Mouse (Mus musculus): ENCODE results near the gene Afm.

Afm gene

DNA sequence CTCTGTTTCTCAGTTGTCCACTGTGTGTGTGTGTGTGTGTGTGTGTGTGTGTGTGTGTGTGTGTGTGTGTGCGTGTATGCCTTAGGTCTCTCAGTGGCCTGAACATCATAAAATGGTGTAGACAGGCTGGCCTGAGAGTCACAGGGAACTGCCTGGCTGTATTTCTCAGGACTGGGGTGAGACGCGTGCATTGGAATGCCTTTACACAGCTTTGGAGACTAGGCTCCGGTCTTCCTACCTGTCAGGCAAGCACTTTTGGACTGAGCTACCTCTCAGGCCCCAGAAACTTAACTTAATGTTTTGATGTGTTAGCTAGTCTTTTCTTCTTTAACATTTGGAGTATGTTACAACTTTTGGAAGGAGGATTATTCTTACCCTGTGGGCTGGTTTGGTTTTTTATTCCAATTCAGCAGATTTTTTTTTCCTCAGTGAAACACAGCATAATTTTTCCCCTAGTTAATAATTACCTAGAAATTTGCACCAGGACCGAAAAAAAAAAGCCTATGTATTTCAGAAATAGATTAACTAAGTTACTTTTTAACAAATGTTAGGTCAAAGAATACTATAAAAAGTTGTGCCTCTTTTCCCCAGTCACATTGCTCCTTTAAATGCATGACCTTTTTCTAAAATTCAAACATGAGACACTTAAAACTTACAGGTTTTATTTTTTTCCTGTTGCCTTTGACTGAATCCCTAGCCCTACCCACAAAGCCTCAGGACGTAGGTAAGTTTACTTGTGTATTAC, at the start of gene Afm:
Gene Afm (plus strand): TSS at position 577 of the 745 bp plus-strand sequence.
- no peak for DNase-seq

GRCm38 (mm10) chr5:90470836-90471235, 47.9 kb upstream of the Afm start:
- DNase-seq = no peak

DNA sequence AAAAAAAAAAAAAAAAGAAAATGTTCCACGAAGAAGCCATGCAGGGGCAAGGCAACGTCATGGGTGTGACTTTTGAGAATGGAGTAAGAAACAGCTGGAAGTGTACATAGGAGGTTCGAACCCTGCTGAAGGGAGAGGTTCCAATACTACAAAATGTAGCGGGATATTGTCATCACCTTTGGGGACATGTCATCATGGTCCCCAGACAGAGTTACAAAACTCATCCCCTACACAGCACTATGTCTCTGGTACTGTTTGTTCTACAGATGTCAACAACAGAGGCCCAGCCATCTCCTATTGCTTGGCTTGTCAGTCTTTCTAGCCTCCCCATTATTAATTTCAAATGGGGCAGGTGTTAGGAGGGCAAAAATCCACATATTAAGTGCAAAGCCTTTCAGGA, 44.8 kb upstream of the Afm start:
- no peak for DNase-seq

- DNase-seq = no peak
Measured at GRCm38 (mm10) chr5:90474369-90474768, 44.4 kb upstream of the Afm start.

- no peak for DNase-seq
Measured at GRCm38 (mm10) chr5:90476741-90477140, 42.0 kb upstream of the Afm start.

- no peak for DNase-seq
Measured at GRCm38 (mm10) chr5:90477308-90478140, 41.2 kb upstream of the Afm start.

- no peak for DNase-seq
Measured at GRCm38 (mm10) chr5:90478886-90479285, 39.8 kb upstream of the Afm start.

DNA sequence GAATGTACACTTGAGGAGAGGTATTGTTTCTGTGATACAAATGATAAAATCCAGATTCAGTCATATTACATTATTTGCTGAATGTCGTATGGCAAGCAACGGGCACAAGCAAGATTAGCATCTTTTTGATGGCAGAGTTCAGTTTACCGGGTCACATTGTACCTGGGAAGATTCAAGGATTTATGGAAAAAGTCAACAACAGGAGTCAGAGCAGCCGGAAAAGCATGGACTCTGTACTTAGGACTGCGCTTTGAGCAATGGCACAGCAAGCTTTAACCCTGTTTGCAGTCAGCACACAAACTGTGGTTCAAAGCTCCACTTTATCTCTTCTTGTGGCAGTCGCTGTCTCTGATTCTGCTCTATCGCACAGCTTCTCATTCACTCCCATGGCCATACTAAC, 33.1 kb upstream of the Afm start:
- no peak for DNase-seq

DNA sequence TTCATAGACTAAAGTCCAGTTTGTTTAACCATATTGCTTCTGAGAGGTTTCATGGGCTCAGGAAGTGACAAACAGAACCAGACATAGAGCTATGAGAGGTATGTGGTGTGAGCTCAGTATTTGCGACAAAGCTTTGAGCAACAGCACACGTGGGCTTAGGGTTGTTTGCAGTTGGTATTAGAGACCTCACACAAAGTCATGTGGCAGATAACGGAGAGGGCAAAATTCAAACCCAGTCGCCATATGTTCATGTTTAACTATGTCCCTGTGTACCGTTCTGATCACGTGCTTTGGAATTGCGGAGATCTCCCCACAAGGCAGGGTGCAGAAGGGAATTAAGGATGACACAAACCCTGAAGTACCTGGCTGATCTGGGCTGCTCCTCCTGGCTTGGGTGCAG, 30.4 kb upstream of the Afm start:
- DNase-seq = no peak

GRCm38 (mm10) chr5:90490518-90490917, 28.2 kb upstream of the Afm start, which contains the start of gene Afp:
TSS of gene Afp (plus strand) at chr5:90490737.
- no peak for DNase-seq

- peak; percentile 62 for DNase-seq
Measured at GRCm38 (mm10) chr5:90492440-90492839, 26.3 kb upstream of the Afm start.

DNA sequence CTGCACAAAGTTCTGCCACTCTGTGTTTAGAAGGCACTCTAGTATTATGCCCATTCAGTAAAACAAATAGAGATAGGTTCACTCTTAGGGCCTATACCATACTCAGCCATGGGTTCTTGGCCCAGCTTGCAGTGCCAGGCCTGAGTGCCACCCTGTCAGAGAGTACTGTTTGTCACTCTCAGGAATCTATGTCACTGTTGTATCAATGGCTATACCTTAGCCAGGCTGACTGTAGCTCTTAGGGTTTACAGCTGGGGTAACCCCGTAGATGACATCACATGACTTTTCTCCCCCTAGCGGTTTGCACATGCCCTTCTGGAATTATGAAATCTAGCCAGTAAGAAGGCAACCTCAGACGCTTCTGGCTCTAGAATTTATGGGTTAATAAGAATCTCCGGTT, 24.4 kb upstream of the Afm start:
- no peak for DNase-seq

GRCm38 (mm10) chr5:90499509-90499908, 19.2 kb upstream of the Afm start:
- DNase-seq = no peak

GRCm38 (mm10) chr5:90500714-90501113, 18.0 kb upstream of the Afm start:
- DNase-seq = peak; percentile 86

DNA sequence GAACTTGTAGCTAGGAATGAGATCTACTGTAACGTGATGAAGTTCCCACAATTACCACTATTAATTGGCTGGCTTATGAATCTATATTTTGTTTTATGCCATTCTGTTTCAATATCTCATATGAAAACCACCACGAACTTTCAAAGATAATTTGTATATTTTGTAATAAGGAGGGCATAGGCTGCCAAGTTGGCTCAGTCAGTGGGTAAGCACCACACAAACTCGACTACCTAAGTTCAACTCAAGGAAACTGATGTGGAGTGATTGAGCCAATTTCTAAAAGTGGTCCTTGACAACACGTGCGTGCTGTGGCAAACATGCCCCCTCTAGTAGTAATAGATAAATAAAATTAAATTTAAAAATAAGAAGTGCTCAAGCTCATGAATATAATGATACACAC, 17.0 kb upstream of the Afm start:
- no peak for DNase-seq

GRCm38 (mm10) chr5:90504742-90505141, 14.0 kb upstream of the Afm start:
- no peak for DNase-seq

GRCm38 (mm10) chr5:90506507-90506906, 12.2 kb upstream of the Afm start:
- DNase-seq = no peak

- no peak for DNase-seq
Measured at GRCm38 (mm10) chr5:90507411-90507949, 11.3 kb upstream of the Afm start.

DNA sequence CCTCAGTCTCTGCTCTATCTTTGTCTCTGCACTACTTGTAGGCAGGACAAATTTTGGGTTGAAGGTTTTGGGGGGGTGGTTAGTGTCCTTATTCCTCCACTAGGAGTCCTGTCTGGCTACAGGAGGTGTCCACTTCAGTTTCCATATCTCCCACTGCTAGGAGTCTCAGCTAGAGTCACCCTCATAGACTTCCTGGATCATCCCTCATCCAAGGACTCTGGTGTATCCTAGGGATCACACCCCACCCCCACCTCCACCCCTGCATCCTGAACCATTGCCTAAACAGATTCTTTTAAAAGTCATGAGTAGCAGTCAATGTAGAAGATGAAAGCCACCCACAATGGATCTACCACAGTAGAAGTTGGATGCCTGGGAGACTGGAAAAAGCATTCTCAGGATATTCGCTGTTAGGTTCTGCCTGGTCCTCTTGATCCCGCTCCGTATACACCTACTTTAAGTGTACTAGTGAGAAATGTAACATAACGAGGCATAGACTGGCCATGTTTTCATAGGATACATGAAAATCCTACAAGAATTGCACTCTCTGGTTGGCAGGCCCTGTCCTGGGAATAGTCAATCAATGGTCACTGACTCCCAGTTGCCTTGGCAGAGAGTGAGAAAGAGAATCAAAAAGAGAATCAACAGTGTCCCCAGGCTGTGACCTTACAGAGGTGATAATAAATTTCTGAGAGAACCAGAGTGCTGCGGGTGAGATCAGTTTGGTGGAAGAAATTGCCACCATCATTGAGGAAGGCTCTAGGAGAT, 8.7 kb upstream of the Afm start:
- DNase-seq = no peak

DNA sequence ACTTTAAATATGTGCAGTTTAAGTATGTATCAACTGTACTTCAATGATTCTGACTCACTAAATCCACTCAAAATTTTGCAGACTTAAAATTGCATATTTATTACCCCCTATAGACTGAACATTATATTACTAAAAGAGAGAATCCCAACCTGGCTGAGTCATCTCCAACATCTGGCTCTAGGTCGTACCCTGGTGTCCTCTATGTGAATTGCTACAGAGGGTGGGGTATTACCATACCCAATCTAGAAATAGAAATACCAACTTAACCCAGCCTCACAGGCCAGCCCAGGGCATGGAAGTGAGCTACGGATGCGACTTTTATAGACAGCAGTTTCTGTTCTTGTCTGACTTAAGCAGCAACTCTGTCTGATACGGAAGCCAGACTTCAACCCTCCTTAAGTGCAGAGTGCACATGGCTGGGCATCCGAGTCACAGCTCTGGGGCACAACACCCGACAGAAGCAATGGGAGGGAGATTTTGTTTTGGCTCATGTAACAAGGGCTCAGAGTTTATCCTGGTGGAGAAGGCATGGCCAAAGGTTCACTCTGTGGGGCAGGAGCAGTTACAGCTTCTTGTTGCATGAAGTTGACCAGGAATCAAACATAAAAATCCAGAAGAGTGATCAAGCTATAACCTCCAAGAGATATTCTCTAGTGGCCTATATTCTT, 6.3 kb upstream of the Afm start:
- no peak for DNase-seq

GRCm38 (mm10) chr5:90515561-90515960, 3.2 kb upstream of the Afm start:
- no peak for DNase-seq

DNA sequence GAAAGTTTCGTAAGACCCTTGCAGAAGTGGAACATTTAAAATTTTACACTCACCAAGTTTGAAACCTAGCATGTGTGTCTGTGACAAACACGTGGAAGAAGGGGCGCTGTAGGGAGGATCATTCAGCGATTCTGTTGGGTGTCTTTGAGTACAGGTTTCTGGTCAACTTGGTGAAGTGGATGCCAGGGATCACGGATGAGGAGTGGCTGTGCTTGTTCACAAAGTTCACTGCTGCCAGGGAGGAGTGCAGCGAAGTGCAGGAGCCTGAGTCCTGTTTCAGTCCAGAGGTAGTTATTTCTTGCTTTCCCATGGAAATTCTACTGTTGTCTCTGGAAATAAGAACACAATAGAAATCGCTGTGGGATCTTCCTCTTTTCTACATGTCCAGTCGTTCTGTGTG, 32.5 kb downstream of the Afm start:
- DNase-seq = no peak

DNA sequence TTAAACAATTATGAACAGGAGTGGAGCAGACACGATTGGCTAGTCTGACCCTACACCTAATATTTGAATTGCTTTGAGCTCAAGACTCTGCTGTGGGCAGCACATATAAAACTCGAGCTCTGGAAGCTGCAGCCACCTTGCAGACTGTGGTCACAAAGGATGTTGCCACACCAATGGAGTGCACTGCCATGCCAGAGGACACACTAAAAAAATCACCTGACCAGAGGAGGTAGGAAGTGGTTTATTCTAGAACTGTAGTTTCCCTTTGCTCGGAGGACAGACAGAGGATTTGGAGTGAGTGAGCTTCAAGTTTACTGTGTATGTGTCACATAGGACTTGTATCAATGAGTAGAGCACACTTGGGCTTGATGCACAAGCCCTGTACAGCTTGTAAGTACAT, 37.3 kb downstream of the Afm start:
- DNase-seq = no peak
